Mouse (Mus musculus) lung, adult 2 months (tissue): ENCODE measurements around the gene Tbc1d12.

Source experiments
- CTCF ChIP-seq: fragments of 200-500 bp; IDR thresholded peaks from 2 replicates; pipeline ENCODE4 v1.5.1; 2011; ENCODE audit warnings: mild to moderate bottlenecking, low read length, control low read depth; ENCODE audit not compliant: insufficient read depth
- POLR2A ChIP-seq: fragments of 200-500 bp; IDR thresholded peaks from 2 replicates; pipeline ENCODE4 v1.6.1; 2011; ENCODE audit warnings: low read depth, mild to moderate bottlenecking, control low read depth, low read length, borderline replicate concordance; ENCODE audit errors: extremely low read depth

DNA sequence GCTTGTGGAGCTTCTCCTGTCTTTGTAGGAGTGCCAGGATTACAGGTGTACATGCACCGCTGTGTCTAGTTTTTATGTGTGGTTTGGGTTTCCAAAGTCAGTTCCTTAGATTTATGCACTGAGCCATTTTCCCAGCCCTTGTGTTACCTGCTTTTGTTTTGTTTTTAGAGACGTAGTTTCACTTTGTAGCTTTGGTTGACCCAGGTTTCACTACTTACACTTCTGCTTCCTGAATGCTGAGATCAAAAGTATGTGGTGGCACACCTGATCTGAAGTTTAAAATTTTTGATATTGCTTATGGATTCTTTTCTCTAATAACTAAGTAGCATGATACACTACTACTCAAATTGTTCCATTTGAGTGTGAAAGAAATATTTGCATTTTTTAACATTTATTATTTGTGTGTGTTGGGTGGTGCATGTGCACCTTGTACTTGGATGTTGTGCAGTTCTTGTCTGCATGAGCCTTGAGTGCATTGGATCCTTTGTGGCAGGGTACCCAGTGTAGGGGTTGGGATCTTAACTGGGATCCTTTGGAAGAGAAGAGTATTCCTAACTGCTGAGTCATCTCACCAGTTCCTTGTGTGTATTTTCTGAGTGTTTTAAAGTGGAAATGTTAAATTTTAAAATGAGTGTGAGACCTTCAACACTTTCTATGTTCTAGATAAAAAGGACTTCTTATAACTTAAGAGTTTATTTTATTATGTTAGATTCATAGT, 108.4 kb downstream of the Tbc1d12 start:
- TF ChIP-seq CTCF, result no peak
- no peak for TF ChIP-seq POLR2A
